Mouse (Mus musculus) lung, postnatal 0 days (tissue): ENCODE measurements around the gene Spns3. TPM values are rescaled to one million over a fixed set of nuclear protein-coding genes. Genes with fewer than 3 reads are reported as not detected.

Source experiments
- ATAC-seq: fragments of 200-750 bp; cut with Nextera tagmentation; 2 replicates; pipeline ENCODE4 v1.8.0; 2017; ENCODE audit warnings: moderate library complexity
- DNase-seq: peaks from one replicate; pipeline ENCODE4 v3.0.0-alpha.2; 2016; ENCODE audit warnings: low spot score
- H3K27ac ChIP-seq: fragments of 300-500 bp; sonication (generic); 2 replicates; pipeline ENCODE4 v1.5.1; 2014; ENCODE audit warnings: antibody characterized with exemption, mild to moderate bottlenecking, low read length, mixed read lengths
- H3K27me3 ChIP-seq: fragments of 300-500 bp; sonication (generic); replicated peaks from 2 replicates; pipeline ENCODE4 v1.6.1; 2014; ENCODE audit warnings: low read length, mixed read lengths; ENCODE audit not compliant: insufficient read depth
- H3K36me3 ChIP-seq: fragments of 300-500 bp; sonication (generic); 2 replicates; pipeline ENCODE4 v1.6.1; 2014; ENCODE audit warnings: low read length, mixed read lengths; ENCODE audit not compliant: insufficient read depth
- H3K4me1 ChIP-seq: fragments of 300-500 bp; sonication (generic); 2 replicates; pipeline ENCODE4 v1.6.1; 2014; ENCODE audit warnings: antibody characterized with exemption, low read depth, low read length, mixed read lengths; ENCODE audit not compliant: insufficient read depth
- H3K4me2 ChIP-seq: fragments of 300-500 bp; sonication (generic); replicated peaks from 2 replicates; pipeline ENCODE4 v1.6.1; 2014; ENCODE audit warnings: low read depth, mild to moderate bottlenecking, low read length, moderate library complexity, mixed read lengths
- H3K4me3 ChIP-seq: fragments of 300-500 bp; sonication (generic); 2 replicates; pipeline ENCODE4 v1.5.1; 2014; ENCODE audit warnings: low read depth, low read length
- H3K9ac ChIP-seq: fragments of 300-500 bp; sonication (generic); replicated peaks from 2 replicates; pipeline ENCODE4 v1.6.1; 2014; ENCODE audit warnings: low read depth, mild to moderate bottlenecking
- H3K9me3 ChIP-seq: fragments of 300-500 bp; sonication (generic); 2 replicates; pipeline ENCODE4 v1.6.1; 2016; ENCODE audit warnings: low read length, mixed read lengths
- CTCF ChIP-seq: IDR thresholded peaks from 2 replicates; pipeline ENCODE4 v1.5.1; 2016; ENCODE audit warnings: antibody characterized with exemption, mild to moderate bottlenecking
- EP300 ChIP-seq: IDR thresholded peaks from 2 replicates; pipeline ENCODE4 v1.6.1; 2016; ENCODE audit warnings: antibody characterized with exemption, mild to moderate bottlenecking, control low read depth
- WGBS: fragments of 180-500 bp; shearing (Covaris S2); extraction: QIAGEN DNeasy Blood & Tissue Kit; methylation state at CpG from one replicate; pipeline ENCODE4 v1.1.7; 2014; 5-methylcytosine and 5-hydroxymethylcytosine counted together
- polyA plus RNA-seq: library from polyadenylated mRNA; unstranded; fragments of >200 nt; fragmentation: Nextera tagmentation; extraction: Ambion mirVana; gene quantifications from 2 replicates; pipeline ENCODE4 v1.2.1, GENCODE M21; 2015

Spns3 gene
- polyA plus RNA-seq, 1 experiment from 2014 or later = 0.06 TPM

- H3K9ac ChIP-seq = no peak overlapping the region
- no peak overlapping the region for H3K4me2 ChIP-seq
- no peaks in the 10 kb centered on the region for H3K27me3 ChIP-seq
- no peaks in the 10 kb centered on the region for H3K36me3 ChIP-seq
- DNase-seq (no peak), ATAC-seq (no peak)
- no peak overlapping the region for H3K4me3 ChIP-seq
- peak; percentile 62 for TF ChIP-seq CTCF
- no peak for TF ChIP-seq EP300
- no peaks in the 10 kb centered on the region for H3K4me1 ChIP-seq
- H3K27ac ChIP-seq = no peak overlapping the region
- no peaks in the 10 kb centered on the region for H3K9me3 ChIP-seq
- 83% methylated on average over 3 of the region's 3 CpGs for WGBS
Observed at GRCm38 (mm10) chr11:72535519-72535918, 14.8 kb downstream of the Spns3 start.

- H3K4me3 ChIP-seq = no peak overlapping the region
- H3K4me1 ChIP-seq = no peaks in the 10 kb centered on the region
- H3K36me3 ChIP-seq = no peaks in the 10 kb centered on the region
- H3K9ac ChIP-seq = no peak overlapping the region
- no peak overlapping the region for H3K4me2 ChIP-seq
- no peak overlapping the region for H3K27ac ChIP-seq
- no peaks in the 10 kb centered on the region for H3K27me3 ChIP-seq
- TF ChIP-seq EP300 (no peak), CTCF (no peak)
- DNase-seq = no peak
- no peak for ATAC-seq
- H3K9me3 ChIP-seq = no peaks in the 10 kb centered on the region
- 55% methylated on average over 3 of the region's 3 CpGs for WGBS
Observed at GRCm38 (mm10) chr11:72532890-72533289, 17.4 kb downstream of the Spns3 start.

GRCm38 (mm10) chr11:72531632-72532031 is 18.7 kb downstream of the Spns3 start:
- ATAC-seq = no peak
- H3K27me3 ChIP-seq = no peaks in the 10 kb centered on the region
- H3K9ac ChIP-seq = no peak overlapping the region
- no peak overlapping the region for H3K4me3 ChIP-seq
- H3K27ac ChIP-seq = no peak overlapping the region
- no peaks in the 10 kb centered on the region for H3K9me3 ChIP-seq
- H3K36me3 ChIP-seq = no peaks in the 10 kb centered on the region
- peak; percentile 54 for TF ChIP-seq CTCF
- no peak for TF ChIP-seq EP300
- no peak overlapping the region for H3K4me2 ChIP-seq
- no peak for DNase-seq
- no peaks in the 10 kb centered on the region for H3K4me1 ChIP-seq
- 74% methylated on average over 1 of the region's 1 CpGs for WGBS

GRCm38 (mm10) chr11:72531144-72531543 is 19.2 kb downstream of the Spns3 start:
- H3K9ac ChIP-seq = no peak overlapping the region

GRCm38 (mm10) chr11:72526190-72526589 is 24.1 kb downstream of the Spns3 start:
- WGBS = 84% methylated on average over 4 of the region's 4 CpGs
- H3K27me3 ChIP-seq = no peaks in the 10 kb centered on the region
- no peaks in the 10 kb centered on the region for H3K36me3 ChIP-seq
- no peak overlapping the region for H3K4me3 ChIP-seq
- no peak overlapping the region for H3K27ac ChIP-seq
- ATAC-seq (no peak), DNase-seq (no peak)
- no peaks in the 10 kb centered on the region for H3K9me3 ChIP-seq
- H3K4me2 ChIP-seq = no peak overlapping the region
- no peak overlapping the region for H3K9ac ChIP-seq
- TF ChIP-seq EP300 = no peak
- no peaks in the 10 kb centered on the region for H3K4me1 ChIP-seq

More at GRCm38 (mm10) chr11:72531144-72531543, 19.2 kb downstream of the Spns3 start:
- H3K36me3 ChIP-seq = no peaks in the 10 kb centered on the region
- H3K4me3 ChIP-seq = no peak overlapping the region
- 83% methylated on average over 5 of the region's 5 CpGs for WGBS
- H3K27ac ChIP-seq = no peak overlapping the region
- ATAC-seq = no peak
- no peaks in the 10 kb centered on the region for H3K9me3 ChIP-seq
- TF ChIP-seq CTCF (no peak), EP300 (no peak)
- no peak overlapping the region for H3K4me2 ChIP-seq
- no peak for DNase-seq
- no peaks in the 10 kb centered on the region for H3K27me3 ChIP-seq
- H3K4me1 ChIP-seq = no peaks in the 10 kb centered on the region

- 49% methylated on average over 4 of the region's 4 CpGs for WGBS
Observed at GRCm38 (mm10) chr11:72523711-72524110, 26.6 kb downstream of the Spns3 start.

GRCm38 (mm10) chr11:72522616-72523041 is 27.7 kb downstream of the Spns3 start:
- DNase-seq (peak; percentile 34), ATAC-seq (peak; percentile 32; the same call in 1 of the 2 replicates)
- Histone ChIP-seq H3K4me2 (no peak overlapping the region), H3K9me3 (no peaks in the 10 kb centered on the region), H3K9ac (no peak overlapping the region), H3K27ac (no peak overlapping the region), H3K4me3 (no peak overlapping the region), H3K27me3 (no peaks in the 10 kb centered on the region), H3K36me3 (no peaks in the 10 kb centered on the region), H3K4me1 (no peaks in the 10 kb centered on the region)
- no peak for TF ChIP-seq CTCF
- no peak for TF ChIP-seq EP300
- 39% methylated on average over 5 of the region's 5 CpGs for WGBS

More at GRCm38 (mm10) chr11:72523711-72524110, 26.6 kb downstream of the Spns3 start:
- Histone ChIP-seq H3K4me1 (no peaks in the 10 kb centered on the region), H3K4me3 (no peak overlapping the region), H3K27ac (no peak overlapping the region), H3K36me3 (no peaks in the 10 kb centered on the region), H3K4me2 (no peak overlapping the region), H3K27me3 (no peaks in the 10 kb centered on the region), H3K9ac (no peak overlapping the region), H3K9me3 (no peaks in the 10 kb centered on the region)
- DNase-seq (no peak), ATAC-seq (no peak)
- TF ChIP-seq EP300 = no peak
- no peak for TF ChIP-seq CTCF
